Mouse (Mus musculus): ENCODE measurements at regions not wholly inside any gene's neighbourhood (a gene's known extent, or its start where the extent isn't known, plus 50 kb on each side); places are given as distances from the start of the nearest gene placed in this dataset.

GRCm38 (mm10) chr1:72000741-72001140, 211.4 kb downstream of the Mreg start:
- DNase-seq: no peak

DNA sequence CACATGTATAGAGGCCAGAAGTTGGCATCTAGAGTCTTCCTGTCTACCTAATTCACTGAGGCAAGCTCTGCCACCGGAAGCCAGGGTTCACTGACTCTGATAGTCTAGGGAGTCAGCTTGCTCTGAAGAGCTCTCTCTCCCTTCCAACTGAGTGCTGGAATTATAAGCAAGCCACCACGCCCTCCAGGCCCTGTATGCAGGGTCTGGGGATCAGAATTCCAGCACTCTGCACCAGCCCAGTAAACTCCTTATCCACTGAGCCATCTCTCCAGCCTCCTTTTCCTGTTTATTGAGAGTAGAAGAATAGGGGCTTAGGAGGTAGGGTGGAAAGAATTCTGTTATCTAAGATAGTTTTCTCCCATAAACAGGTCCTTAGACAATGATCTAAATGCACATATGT, 215.3 kb downstream of the Mreg start:
- no peak for DNase-seq

DNA sequence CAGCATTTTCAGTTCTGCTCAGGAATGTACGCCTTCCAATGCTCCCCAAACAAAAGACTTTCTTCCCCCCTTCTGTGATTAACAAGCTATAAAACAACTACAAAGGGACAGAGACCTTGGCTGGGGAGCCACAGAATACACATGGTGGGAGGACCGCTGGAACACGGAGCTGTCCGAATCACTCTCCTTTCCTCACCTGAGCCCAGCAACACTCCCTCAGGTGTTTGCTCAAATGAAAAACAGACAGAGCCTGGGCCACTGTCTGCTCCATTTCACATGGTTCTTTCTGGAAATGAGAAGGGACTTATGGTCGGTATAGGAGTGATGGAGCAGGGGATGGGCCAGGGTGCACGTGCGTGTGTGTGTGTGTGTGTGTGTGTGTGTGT, 215.9 kb downstream of the Mreg start:
- no peak for DNase-seq

DNA sequence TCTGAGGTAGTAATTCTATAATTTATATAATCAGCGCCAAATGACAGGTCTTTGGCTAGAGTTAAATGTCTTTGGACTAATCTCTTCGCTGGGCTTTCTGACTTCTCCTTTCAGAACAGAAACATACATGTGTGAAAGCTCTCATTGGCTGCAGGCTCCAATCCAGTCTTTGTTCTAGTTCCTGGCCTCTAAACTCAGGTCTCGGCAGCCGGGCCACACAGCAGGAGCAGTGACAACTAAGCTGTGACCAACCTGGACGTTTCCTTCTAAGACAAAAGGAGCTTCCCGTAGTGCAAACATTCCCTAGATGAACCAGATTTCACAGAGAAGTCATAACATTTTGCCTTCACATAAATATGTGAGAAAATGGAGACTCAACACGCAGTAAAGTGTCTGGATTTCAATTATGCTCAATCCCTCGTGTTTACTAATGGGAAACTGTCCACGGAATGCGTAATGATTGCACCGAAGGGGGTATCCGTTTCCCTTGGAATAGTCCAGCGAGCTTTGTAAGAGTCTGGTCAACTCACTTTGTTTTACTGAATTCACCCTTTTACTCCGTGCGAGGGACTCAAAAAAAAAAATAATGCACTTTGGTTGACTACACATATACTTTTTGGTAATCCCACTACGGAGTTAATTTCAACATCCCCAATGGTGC, 216.4 kb downstream of the Mreg start:
- DNase-seq: no peak

GRCm38 (mm10) chr1:71990936-71991335, 221.2 kb downstream of the Mreg start:
- DNase-seq: no peak

DNA sequence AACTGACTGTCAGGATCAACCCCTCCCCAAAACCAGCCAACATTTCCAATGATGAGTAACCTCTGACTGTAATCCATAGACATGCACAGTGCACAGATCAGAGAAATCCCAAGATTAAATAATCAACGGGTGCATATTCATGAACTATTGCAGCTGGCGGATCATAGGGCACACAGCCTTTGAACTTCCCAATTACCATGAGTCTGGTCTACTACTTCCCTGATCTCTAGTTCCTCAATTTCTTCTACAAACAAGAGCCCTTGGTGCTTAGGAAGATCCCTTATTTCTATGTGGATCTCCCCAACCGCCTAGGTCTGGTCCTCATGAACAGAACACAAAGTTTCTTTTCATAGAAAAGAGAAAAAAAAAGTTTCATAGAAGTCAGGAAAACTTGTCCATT, 224.0 kb downstream of the Mreg start:
- DNase-seq: no peak

GRCm38 (mm10) chr1:71986047-71986446, 226.1 kb downstream of the Mreg start:
- no peak for DNase-seq

GRCm38 (mm10) chr1:71983786-71984185, 228.3 kb downstream of the Mreg start:
- no peak for DNase-seq

DNA sequence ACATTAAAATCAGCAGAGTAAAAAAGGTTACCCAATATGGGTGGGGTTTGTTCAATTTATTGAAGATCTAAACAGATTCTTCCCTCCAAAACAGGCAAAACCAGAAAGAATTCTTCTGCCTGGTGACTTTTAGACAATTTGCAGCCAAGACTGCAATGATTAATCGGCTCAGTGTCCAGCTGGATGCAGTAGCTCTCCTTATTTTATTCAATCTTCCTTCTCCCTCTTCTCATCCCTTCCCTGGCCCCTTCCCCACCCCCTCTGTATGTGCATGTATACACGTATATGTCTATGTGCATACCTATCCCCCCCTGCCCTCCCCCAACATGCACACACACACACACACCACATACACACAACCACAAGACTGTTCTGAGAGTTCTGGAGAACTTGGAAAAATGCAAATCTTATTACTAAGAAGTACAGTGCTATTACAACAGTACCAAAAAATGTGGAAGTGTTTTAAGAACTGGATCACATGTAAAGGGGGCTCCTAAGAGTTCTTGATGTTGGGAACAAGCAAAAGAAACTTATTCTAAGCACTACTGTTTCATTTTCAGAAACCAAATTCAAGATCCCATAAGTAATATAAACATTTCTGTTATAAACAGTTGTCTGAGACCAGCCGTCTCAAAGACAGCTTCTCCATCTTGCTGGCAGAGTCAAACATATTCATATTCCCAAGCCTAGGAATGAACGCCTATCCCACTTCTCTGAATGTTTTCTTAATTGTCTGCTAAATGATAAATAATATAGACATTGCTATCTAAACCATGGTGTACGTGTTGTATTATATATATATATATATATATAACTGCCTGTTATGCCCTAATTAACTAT, 229.5 kb downstream of the Mreg start:
- DNase-seq: no peak

GRCm38 (mm10) chr1:71980624-71981023, 231.5 kb downstream of the Mreg start:
- no peak for DNase-seq

DNA sequence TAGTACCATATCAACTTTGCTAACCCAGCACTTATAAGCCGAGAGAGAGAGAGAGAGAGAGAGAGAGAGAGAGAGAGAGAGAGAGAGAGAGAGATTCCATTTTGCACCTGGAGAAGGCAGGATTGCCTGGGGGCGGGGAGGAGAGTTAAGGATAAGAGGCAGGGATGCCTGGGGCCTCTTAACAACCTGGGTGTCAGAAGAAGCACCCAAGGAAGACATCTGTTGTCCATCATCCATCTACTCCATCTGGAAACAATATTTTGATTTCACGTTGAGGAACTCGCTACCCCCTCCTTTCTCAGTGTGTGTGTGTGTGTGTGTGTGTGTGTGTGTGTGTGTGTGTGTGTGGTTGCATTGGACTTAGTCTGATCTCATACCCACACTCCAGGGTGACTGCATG, 232.8 kb downstream of the Mreg start:
- DNase-seq: no peak

GRCm38 (mm10) chr1:71977361-71977760, 234.7 kb downstream of the Mreg start:
- DNase-seq: no peak

- no peak for DNase-seq
Measured at GRCm38 (mm10) chr1:71974715-71975114, 237.4 kb downstream of the Mreg start.

- no peak for DNase-seq
Measured at GRCm38 (mm10) chr1:71971943-71972342, 240.2 kb downstream of the Mreg start.

DNA sequence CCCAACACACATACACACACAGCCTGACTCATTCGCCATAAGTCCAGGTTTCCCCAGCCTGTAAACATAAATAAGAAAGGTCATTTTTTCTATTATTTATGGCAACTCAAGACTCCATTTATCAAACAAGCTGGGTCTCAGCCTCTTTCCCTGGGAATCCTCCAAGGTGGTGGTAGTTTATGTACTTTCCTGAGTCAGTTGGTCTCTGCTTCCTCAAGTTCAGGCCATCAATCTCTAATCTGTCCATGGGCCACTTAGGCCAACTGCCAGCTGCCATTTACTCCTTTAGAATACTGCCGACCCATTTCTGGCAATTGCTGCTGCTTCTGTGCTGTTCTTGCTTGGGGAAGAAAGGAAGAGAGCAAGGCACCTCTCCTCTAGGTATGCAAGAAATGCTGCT, 241.3 kb downstream of the Mreg start:
- no peak for DNase-seq

DNA sequence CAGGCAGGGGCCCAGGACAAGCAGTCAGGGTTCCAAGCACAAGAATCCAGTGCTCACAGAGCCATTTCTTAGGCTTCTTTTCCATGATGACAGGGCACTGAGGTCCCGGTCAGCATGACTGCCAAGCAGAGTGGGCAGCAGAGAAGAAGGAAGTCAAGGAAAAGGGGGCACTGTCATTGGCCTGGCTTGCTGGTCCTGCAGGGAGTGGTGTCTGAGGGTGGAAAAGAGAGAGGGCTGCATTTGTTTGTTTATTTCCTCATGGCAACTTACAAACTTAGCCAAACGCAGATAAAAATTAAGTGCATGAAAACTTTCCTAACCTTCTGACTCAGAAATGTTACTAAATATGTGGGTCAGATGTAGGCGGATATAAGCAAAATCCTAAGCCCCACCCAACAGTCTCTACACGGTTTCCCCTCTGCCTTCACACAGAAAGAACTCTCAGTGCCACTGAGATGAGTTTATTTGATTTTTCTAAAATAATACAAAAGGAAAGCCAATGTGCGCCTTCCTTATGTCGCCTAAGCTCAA, 244.5 kb downstream of the Mreg start:
- DNase-seq: no peak

GRCm38 (mm10) chr1:71964450-71965126, 247.5 kb downstream of the Mreg start:
- no peak for DNase-seq

DNA sequence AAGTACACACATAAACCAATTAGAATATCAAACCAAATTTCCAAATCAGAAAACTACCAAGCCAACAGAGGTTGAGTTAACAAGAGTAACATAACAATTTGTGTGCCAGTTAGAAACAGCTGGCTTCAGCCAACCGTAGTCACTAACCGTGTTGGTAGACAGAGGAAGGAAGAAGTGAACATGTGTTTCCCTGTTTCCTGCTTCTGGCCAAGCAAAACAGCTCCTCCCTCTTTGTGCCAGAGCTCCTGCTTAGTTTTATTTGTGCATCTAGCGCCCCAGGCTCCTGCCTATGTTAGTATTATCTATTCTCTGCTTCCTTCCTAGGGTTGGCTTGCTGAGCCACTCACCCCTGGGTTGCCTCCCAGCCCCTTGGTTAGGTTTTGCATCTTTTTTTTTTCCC, 255.2 kb downstream of the Mreg start:
- DNase-seq: no peak

DNA sequence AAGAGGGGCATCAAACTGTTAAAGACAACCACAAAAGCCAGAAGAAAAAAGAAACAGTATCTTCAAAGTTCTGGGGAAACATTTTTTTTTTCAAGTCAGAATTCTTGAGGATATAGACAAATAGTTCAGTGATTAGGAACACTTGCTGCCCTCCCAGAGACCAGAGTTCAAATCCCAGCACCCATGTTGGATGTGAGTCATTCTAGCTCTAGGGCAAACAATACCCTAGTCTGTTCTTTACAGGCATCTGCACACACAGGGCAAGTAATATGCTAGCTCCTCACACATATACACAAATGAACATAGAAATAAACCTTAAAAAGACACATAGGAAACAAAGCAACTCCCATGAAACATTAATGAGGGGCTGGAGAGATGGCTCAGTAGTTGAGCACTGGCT, 256.8 kb downstream of the Mreg start:
- DNase-seq: no peak

DNA sequence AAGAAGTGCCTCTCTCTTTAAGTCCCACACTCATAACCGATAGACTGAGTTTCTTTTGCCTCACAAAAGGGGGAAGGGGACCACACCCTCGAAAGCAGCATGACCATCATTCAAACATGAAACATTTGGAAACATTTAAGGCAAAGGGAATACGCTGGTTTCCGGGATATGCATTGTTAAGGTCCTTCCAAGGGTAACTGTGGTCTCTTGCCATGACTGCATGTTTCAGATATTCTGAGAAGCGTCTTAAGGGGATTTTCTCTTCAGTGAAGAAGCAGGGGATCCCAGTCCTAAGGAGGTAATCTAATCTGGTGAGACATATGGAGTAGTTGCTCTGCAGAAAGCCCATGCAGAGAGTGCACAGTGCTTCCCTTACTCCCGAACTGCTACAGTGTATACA, 258.8 kb downstream of the Mreg start:
- DNase-seq: no peak

- no peak for DNase-seq
Measured at GRCm38 (mm10) chr1:71949549-71949948, 262.6 kb downstream of the Mreg start.

DNA sequence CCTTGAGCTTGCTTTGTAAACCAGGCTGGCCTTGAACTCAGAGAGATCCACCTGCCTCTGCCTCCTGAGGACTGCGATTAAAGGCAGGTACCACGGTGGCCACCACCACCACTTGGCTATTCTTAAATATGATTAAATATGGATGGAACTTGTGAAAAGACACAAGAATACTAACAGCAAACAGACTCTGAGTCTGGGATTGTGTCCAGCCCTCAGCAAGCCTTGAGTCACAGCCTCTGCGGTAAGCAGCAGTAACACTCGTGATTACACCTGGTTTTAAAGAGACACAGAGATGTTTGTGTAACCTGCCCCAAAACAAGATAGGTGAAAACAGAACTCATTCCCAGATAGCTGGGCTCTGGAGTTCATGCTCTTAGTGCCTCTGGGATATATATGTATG, 263.4 kb downstream of the Mreg start:
- no peak for DNase-seq

GRCm38 (mm10) chr1:71947506-71947905, 264.6 kb downstream of the Mreg start:
- DNase-seq: no peak

GRCm38 (mm10) chr1:71946911-71947310, 265.2 kb downstream of the Mreg start:
- DNase-seq: no peak
